Mouse (Mus musculus) ES-Bruce4 (cell line): ENCODE measurements at regions not wholly inside any gene's neighbourhood (a gene's known extent, or its start where the extent isn't known, plus 50 kb on each side); places are given as distances from the start of the nearest gene placed in this dataset.

Experiments used
- H3K27ac ChIP-seq: 2 replicates; pipeline ENCODE4 v1.5.1; 2012; ENCODE audit warnings: low read length, inconsistent platforms; ENCODE audit not compliant: insufficient read depth
- H3K27me3 ChIP-seq: 2 replicates; pipeline ENCODE4 v1.6.1; 2012; ENCODE audit warnings: mild to moderate bottlenecking, low read length, inconsistent platforms; ENCODE audit not compliant: control insufficient read depth, poor library complexity, insufficient read depth, severe bottlenecking
- H3K36me3 ChIP-seq: 2 replicates; pipeline ENCODE4 v1.6.1; 2012; ENCODE audit warnings: inconsistent platforms, mild to moderate bottlenecking, low read length, moderate library complexity; ENCODE audit not compliant: control insufficient read depth, poor library complexity, insufficient read depth, severe bottlenecking
- H3K4me1 ChIP-seq: one replicate; pipeline ENCODE4 v1.8.1; 2011; ENCODE audit warnings: low read length; ENCODE audit not compliant: control insufficient read depth, insufficient read depth
- H3K4me3 ChIP-seq: 2 replicates; pipeline ENCODE4 v1.5.1; 2011; ENCODE audit warnings: low read depth, mild to moderate bottlenecking, low read length
- H3K9ac ChIP-seq: 2 replicates; pipeline ENCODE4 v1.6.1; 2012; ENCODE audit warnings: low read depth, mild to moderate bottlenecking, inconsistent platforms; ENCODE audit not compliant: poor library complexity, severe bottlenecking
- H3K9me3 ChIP-seq: replicated peaks from 2 replicates; pipeline ENCODE4 v1.6.1; 2012; ENCODE audit warnings: mild to moderate bottlenecking, low read length, inconsistent platforms; ENCODE audit not compliant: control insufficient read depth, poor library complexity, insufficient read depth, severe bottlenecking
- CTCF ChIP-seq: IDR thresholded peaks from one replicate; pipeline ENCODE4 v1.8.1; 2011; ENCODE audit warnings: low read depth, low read length
- EP300 ChIP-seq: IDR thresholded peaks from 2 replicates; pipeline ENCODE4 v1.6.1; 2011; ENCODE audit warnings: low read depth, low read length; ENCODE audit not compliant: insufficient read depth
- POLR2A ChIP-seq: IDR thresholded peaks from one replicate; pipeline ENCODE4 v1.8.1; 2011; ENCODE audit warnings: low read length; ENCODE audit not compliant: insufficient read depth

DNA sequence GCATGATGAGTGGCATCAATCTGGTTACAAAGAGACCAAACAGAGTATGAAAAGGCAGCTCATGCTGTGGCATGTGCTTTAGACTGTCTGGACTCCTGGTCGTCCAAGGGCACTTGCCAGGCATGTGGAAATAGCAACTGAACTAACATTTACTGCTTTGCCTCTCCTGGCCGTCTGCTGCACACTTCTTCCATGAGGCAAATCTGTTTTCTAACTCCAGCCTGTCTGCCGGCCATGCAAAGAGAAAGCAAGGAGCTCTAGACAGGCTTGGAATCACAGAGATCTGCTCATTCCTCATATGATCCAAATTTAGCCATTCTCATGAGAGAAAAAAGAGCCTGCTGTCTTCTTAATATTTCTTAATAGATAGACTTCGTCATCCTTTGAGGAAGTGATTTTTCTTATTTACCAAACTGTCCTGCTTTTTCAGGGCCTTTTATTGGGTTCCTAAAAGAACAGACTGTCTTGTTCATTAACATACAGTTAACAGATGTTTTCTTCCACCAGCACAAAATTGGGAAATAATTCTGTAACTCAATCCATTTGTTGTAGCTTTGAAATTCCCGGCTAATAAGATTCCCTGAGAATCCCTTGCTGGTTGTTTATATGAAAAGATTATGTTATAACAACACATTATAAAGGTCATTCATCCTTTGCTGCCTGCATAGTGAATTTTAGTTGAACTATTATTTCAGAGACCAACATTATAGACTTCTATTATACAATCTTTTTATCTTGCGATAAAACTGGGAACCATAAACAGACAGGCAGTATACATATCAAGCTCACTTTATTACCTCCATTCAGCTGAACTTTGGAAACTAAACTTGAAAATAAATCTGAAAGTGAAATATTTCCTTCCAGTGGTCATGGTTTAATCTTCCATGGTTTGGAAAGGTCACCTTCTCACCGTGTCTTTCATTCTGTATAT lies 389.2 kb upstream of the Sphkap start:
- H3K9ac ChIP-seq: no peak overlapping the region
- no peak overlapping the region for H3K27ac ChIP-seq
- TF ChIP-seq EP300: no peak
- no peak for TF ChIP-seq CTCF
- no peak for TF ChIP-seq POLR2A
- H3K27me3 ChIP-seq: no peaks in the 10 kb centered on the region
- H3K4me1 ChIP-seq: no peaks in the 10 kb centered on the region
- H3K4me3 ChIP-seq: no peak overlapping the region
- no peaks in the 10 kb centered on the region for H3K9me3 ChIP-seq
- H3K36me3 ChIP-seq: no peaks in the 10 kb centered on the region

GRCm38 (mm10) chr1:83777151-83777550 lies 369.2 kb upstream of the Sphkap start:
- Histone ChIP-seq H3K27ac (no peak overlapping the region), H3K27me3 (no peaks in the 10 kb centered on the region), H3K4me1 (no peaks in the 10 kb centered on the region), H3K9me3 (no peaks in the 10 kb centered on the region), H3K9ac (no peak overlapping the region), H3K36me3 (no peaks in the 10 kb centered on the region), H3K4me3 (no peak overlapping the region)
- TF ChIP-seq CTCF: no peak
- TF ChIP-seq POLR2A: no peak
- TF ChIP-seq EP300: no peak

DNA sequence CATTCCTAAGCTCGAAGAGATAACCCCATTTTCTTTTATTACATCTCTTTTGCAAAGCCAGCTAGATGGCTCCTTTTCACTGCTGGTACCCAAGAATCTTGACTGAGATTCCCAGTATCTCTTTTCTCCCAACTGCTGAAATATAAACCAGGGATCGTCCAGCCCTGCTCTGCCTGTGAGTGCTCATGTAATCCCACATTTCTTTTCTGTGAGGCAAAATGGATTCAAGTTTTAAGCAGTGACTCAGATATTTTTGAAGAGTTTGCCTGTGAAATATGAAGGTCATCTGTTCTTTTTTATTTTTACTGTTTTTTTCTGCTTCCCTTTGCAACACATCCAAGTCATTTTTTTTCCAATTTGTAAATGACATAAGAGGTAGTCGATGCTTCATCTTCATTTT lies 363.2 kb upstream of the Sphkap start:
- H3K4me1 ChIP-seq: no peaks in the 10 kb centered on the region
- H3K9ac ChIP-seq: no peak overlapping the region
- TF ChIP-seq CTCF (no peak), POLR2A (no peak), EP300 (no peak)
- no peaks in the 10 kb centered on the region for H3K9me3 ChIP-seq
- H3K36me3 ChIP-seq: no peaks in the 10 kb centered on the region
- H3K27ac ChIP-seq: no peak overlapping the region
- H3K27me3 ChIP-seq: no peaks in the 10 kb centered on the region
- no peak overlapping the region for H3K4me3 ChIP-seq

DNA sequence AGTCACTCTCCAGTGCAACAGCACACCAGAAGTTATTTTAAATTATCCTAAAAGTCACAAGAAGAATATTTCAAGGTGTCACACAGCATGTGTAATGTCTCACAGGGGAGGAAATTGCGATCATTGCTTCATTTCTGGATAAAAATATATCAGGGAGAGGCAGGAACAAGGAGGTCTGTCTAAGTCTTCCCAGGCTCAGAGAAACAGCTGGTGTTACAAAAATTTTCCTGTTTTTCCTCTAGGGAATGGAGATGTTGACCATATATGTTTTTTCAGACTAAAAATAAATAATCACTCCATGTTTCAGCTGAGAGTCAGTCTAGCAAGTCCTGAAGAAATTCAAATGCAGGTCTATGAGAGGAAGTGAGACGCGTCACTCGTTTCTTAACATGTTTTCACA lies 353.5 kb upstream of the Sphkap start:
- H3K36me3 ChIP-seq: no peaks in the 10 kb centered on the region
- H3K9ac ChIP-seq: no peak overlapping the region
- H3K4me1 ChIP-seq: no peaks in the 10 kb centered on the region
- no peaks in the 10 kb centered on the region for H3K9me3 ChIP-seq
- no peak overlapping the region for H3K27ac ChIP-seq
- TF ChIP-seq POLR2A (no peak), CTCF (no peak), EP300 (no peak)
- no peak overlapping the region for H3K4me3 ChIP-seq
- H3K27me3 ChIP-seq: no peaks in the 10 kb centered on the region

DNA sequence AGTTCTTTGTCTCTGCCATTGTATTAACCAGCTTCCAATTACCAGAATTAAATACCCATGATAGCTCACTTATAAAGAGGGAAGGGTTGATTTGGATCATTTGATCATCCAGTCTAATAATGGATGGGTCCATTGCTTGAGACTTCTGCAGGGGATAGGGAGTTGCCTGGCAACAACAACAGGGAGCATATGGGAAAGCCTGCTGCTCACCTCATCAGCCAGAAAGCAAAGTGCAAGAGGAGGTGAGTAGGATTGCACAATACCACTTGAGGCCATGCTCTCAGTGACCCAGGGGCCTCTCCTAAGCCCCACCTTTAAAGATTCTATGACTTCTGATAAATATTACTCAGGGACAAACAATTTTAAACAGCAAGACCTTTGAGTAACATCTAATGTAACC lies 348.9 kb upstream of the Sphkap start:
- Histone ChIP-seq H3K27ac (no peak overlapping the region), H3K27me3 (no peaks in the 10 kb centered on the region), H3K4me3 (no peak overlapping the region), H3K9me3 (no peaks in the 10 kb centered on the region), H3K36me3 (no peaks in the 10 kb centered on the region), H3K4me1 (no peaks in the 10 kb centered on the region), H3K9ac (no peak overlapping the region)
- TF ChIP-seq CTCF (no peak), EP300 (no peak), POLR2A (no peak)

DNA sequence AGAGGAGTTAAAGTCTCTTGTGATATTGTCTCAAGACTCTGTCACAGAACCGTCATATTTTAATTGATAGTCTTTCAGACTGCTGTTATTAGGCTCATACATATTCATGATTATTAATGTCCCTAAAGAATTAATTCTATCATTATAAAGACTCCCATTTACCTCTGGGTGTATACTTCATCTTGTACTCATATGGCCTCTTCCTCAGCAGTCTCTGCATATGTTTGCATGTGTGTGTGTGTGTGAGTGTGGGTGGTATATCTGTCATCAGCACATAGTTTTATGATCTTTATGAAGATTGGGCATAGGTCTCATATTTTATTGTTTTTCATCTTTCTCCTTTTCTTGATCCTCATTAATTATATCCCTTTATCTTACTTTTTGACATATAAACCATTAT lies 347.3 kb upstream of the Sphkap start:
- no peak overlapping the region for H3K9ac ChIP-seq
- H3K4me3 ChIP-seq: no peak overlapping the region
- no peak overlapping the region for H3K27ac ChIP-seq
- no peaks in the 10 kb centered on the region for H3K9me3 ChIP-seq
- H3K27me3 ChIP-seq: no peaks in the 10 kb centered on the region
- TF ChIP-seq EP300 (no peak), POLR2A (no peak), CTCF (no peak)
- no peaks in the 10 kb centered on the region for H3K4me1 ChIP-seq
- H3K36me3 ChIP-seq: no peaks in the 10 kb centered on the region
